Mouse (Mus musculus): ENCODE results near the gene Pald1. TPM values are rescaled to one million over a fixed set of nuclear protein-coding genes. Genes with fewer than 3 reads are reported as not detected.
A peak's percentile ranks its signal among the peaks of the same experiment; 100 is the strongest.

Pald1 gene
- polyA plus RNA-seq, 1 experiment from 2014 or later: 5.7 TPM

DNA sequence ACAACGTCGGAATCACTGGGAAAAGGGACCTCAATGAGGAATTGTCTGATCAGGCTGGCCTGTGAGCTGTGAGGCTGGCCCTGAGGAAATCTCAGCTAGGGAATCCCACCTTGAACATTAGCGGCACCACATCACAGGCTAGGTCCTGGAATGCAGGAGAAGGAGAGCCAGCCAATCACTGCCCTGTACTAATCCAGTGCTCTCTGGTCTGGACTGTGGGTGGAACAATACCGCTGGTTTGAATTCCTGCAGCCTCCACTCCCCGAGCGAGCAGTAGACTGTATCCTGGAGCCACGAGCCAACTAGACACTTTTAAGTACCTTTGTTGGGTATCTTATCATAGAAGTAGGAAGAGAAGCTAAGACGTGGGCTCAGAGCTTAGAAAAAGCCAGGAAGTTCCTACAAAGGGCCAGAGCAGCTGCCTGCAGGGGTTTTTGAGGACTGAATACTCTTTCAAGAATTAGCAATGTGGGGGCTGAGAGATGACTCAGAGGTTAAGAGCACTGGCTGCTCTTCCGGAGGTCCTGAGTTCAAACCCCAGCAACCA lies 57.5 kb downstream of the Pald1 start:
- H3K4me2 ChIP-seq (replicated peaks; ENCODE audit: low read depth): no peak overlapping the region
- DNase-seq (ENCODE audit: low spot score): no peak
- H3K4me1 ChIP-seq (replicated peaks; ENCODE audit: control insufficient read depth, insufficient read depth): no peaks in the 10 kb centered on the region
- H3K27ac ChIP-seq (replicated peaks): no peak overlapping the region
- no peaks in the 10 kb centered on the region for H3K27me3 ChIP-seq (ENCODE audit: control insufficient read depth, insufficient read depth, low read length)
- 37% methylated on average over 9 of the region's 9 CpGs for WGBS
- no peak overlapping the region for H3K4me3 ChIP-seq (ENCODE audit: low read depth, low read length)
- TF ChIP-seq CTCF (IDR thresholded peaks at IDR 0.05; ENCODE audit: low read depth) (no peak), EP300 (optimal IDR thresholded peaks at IDR 0.05) (no peak)
- no peak overlapping the region for H3K9ac ChIP-seq (ENCODE audit: low read length)
- H3K36me3 ChIP-seq (ENCODE audit: control insufficient read depth, insufficient read depth, low read length): no peaks in the 10 kb centered on the region; the same call in 1 of the 2 replicates
- H3K9me3 ChIP-seq (ENCODE audit: control insufficient read depth, low read length): no peaks in the 10 kb centered on the region
- no peak for ATAC-seq (ENCODE audit: low FRiP score, low TSS enrichment)

DNA sequence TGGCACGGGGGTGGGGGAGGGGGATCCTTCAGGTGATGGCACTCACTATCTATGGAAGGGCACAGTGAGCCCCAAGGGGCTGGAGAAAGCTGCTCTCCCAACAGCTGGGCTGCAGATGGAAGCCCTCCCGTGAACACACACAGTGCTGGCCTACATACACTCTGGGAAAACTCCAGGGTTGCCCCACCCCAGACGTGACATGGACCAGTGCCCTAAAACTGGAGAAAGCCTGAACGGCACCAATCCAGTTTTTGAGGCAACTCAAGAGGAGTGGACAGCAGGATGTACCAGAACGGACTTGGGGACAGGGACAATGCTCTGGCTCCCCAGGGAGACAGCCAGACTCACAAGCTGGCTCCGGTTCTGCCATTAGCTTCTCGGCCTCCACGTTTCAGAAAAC lies 58.6 kb downstream of the Pald1 start:
- no peaks in the 10 kb centered on the region; the same call in 1 of the 2 replicates for H3K36me3 ChIP-seq (ENCODE audit: control insufficient read depth, insufficient read depth, low read length)
- no peaks in the 10 kb centered on the region for H3K27me3 ChIP-seq (ENCODE audit: control insufficient read depth, insufficient read depth, low read length)
- H3K4me3 ChIP-seq (ENCODE audit: low read depth, low read length): no peak overlapping the region
- no peak for TF ChIP-seq CTCF (IDR thresholded peaks at IDR 0.05; ENCODE audit: low read depth)
- TF ChIP-seq EP300 (optimal IDR thresholded peaks at IDR 0.05): no peak
- no peak overlapping the region for H3K9ac ChIP-seq (ENCODE audit: low read length)
- 63% methylated on average over 8 of the region's 8 CpGs for WGBS
- H3K27ac ChIP-seq (replicated peaks): no peak overlapping the region
- ATAC-seq (ENCODE audit: low FRiP score, low TSS enrichment) (peak; percentile 30; the same call in 1 of the 2 replicates), DNase-seq (ENCODE audit: low spot score) (no peak)
- no peak overlapping the region for H3K4me2 ChIP-seq (replicated peaks; ENCODE audit: low read depth)
- H3K4me1 ChIP-seq (replicated peaks; ENCODE audit: control insufficient read depth, insufficient read depth): no peaks in the 10 kb centered on the region
- H3K9me3 ChIP-seq (ENCODE audit: control insufficient read depth, low read length): no peaks in the 10 kb centered on the region

DNA sequence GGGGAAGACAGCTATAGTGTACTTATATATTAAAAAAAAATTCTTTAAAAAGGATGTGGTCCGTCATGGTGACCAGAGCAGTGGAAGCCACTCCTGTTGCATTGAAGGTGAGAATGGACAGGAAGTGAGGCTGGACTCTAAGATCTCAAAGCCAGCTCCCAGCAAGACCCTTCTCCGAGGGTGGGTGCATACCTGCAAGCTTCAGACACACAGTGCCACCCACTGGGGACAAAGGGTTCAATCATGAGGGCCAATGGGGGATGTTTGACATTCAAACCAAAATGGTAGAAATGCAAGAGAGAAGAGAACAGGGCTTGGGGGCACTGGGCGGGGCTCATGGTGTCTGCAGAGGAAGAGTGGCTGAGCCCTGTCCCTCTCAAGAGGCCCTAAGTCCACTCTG lies 64.8 kb downstream of the Pald1 start:
- Histone ChIP-seq H3K9ac (ENCODE audit: low read length) (no peak overlapping the region), H3K27ac (replicated peaks) (no peak overlapping the region), H3K4me3 (ENCODE audit: low read depth, low read length) (no peak overlapping the region), H3K36me3 (ENCODE audit: control insufficient read depth, insufficient read depth, low read length) (no peaks in the 10 kb centered on the region; the same call in 1 of the 2 replicates), H3K9me3 (ENCODE audit: control insufficient read depth, low read length) (no peaks in the 10 kb centered on the region), H3K4me2 (replicated peaks; ENCODE audit: low read depth) (no peak overlapping the region), H3K4me1 (replicated peaks; ENCODE audit: control insufficient read depth, insufficient read depth) (no peaks in the 10 kb centered on the region), H3K27me3 (ENCODE audit: control insufficient read depth, insufficient read depth, low read length) (no peaks in the 10 kb centered on the region)
- TF ChIP-seq EP300 (optimal IDR thresholded peaks at IDR 0.05) (no peak), CTCF (IDR thresholded peaks at IDR 0.05; ENCODE audit: low read depth) (peak; percentile 28; the same call in 1 of the 2 replicates)
- no peak for DNase-seq (ENCODE audit: low spot score)
- ATAC-seq (ENCODE audit: low FRiP score, low TSS enrichment): no peak
- 87% methylated on average over 3 of the region's 3 CpGs for WGBS

DNA sequence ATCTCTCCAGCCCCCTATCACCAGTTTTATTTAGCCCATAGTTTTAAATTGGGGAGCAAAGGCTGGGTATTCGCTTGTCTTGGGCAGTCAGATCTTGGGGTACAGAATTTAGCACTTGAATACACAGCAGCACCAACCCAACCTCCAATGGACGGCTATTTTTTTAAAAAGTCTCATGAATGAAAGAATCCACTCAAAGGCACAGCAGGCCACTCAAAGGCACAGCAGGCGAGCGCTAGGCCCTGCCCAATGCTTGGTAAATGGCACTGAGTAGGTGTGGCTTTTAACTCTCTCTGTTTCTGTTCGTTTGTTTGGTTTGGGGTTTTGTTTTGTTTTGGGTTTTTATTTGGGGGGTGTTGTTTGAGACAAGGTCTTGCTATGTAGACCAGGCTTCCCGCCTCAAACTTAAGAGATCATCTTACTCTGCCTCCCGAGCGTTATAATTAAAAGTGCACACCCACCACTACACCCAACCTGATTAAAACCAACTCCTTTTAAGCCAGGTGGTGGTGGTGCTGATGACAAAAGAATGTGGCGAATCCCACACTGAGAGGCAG lies 67.9 kb downstream of the Pald1 start:
- Histone ChIP-seq H3K9ac (ENCODE audit: low read length) (no peak overlapping the region), H3K4me3 (ENCODE audit: low read depth, low read length) (no peak overlapping the region), H3K4me2 (replicated peaks; ENCODE audit: low read depth) (no peak overlapping the region), H3K9me3 (ENCODE audit: control insufficient read depth, low read length) (no peaks in the 10 kb centered on the region), H3K36me3 (ENCODE audit: control insufficient read depth, insufficient read depth, low read length) (no peaks in the 10 kb centered on the region), H3K27ac (replicated peaks) (no peak overlapping the region), H3K4me1 (replicated peaks; ENCODE audit: control insufficient read depth, insufficient read depth) (no peaks in the 10 kb centered on the region), H3K27me3 (ENCODE audit: control insufficient read depth, insufficient read depth, low read length) (no peaks in the 10 kb centered on the region)
- 76% methylated on average over 9 of the region's 9 CpGs for WGBS
- ATAC-seq (ENCODE audit: low FRiP score, low TSS enrichment) (no peak), DNase-seq (ENCODE audit: low spot score) (no peak)
- TF ChIP-seq CTCF (IDR thresholded peaks at IDR 0.05; ENCODE audit: low read depth): no peak
- no peak for TF ChIP-seq EP300 (optimal IDR thresholded peaks at IDR 0.05)

DNA sequence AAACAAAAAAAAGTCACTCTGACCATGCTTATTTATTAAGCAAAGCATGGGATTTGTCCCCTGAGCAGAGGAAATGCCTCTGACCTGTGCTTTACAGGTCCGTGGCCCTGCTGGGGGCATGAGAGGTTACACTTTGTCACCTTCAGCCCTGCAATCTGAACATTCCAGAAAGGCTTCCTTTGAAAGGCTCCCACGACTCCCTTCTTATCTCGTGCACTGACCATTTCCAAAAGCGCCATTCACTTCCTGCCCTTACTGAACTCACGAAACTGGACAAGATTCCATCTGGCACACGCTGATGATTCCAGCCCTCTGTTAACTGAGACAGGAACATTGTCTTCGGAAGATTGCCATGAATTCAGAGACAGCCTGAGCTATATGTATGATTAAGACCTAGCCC lies 69.6 kb downstream of the Pald1 start:
- H3K9me3 ChIP-seq (ENCODE audit: control insufficient read depth, low read length): no peaks in the 10 kb centered on the region
- no peaks in the 10 kb centered on the region for H3K27me3 ChIP-seq (ENCODE audit: control insufficient read depth, insufficient read depth, low read length)
- ATAC-seq (ENCODE audit: low FRiP score, low TSS enrichment) (no peak), DNase-seq (ENCODE audit: low spot score) (no peak)
- no peaks in the 10 kb centered on the region for H3K36me3 ChIP-seq (ENCODE audit: control insufficient read depth, insufficient read depth, low read length)
- H3K27ac ChIP-seq (replicated peaks): no peak overlapping the region
- no peak overlapping the region for H3K4me2 ChIP-seq (replicated peaks; ENCODE audit: low read depth)
- H3K4me1 ChIP-seq (replicated peaks; ENCODE audit: control insufficient read depth, insufficient read depth): no peaks in the 10 kb centered on the region
- H3K9ac ChIP-seq (ENCODE audit: low read length): no peak overlapping the region
- WGBS: 61% methylated on average over 7 of the region's 7 CpGs
- no peak overlapping the region for H3K4me3 ChIP-seq (ENCODE audit: low read depth, low read length)
- TF ChIP-seq CTCF (IDR thresholded peaks at IDR 0.05; ENCODE audit: low read depth): no peak
- no peak for TF ChIP-seq EP300 (optimal IDR thresholded peaks at IDR 0.05)

DNA sequence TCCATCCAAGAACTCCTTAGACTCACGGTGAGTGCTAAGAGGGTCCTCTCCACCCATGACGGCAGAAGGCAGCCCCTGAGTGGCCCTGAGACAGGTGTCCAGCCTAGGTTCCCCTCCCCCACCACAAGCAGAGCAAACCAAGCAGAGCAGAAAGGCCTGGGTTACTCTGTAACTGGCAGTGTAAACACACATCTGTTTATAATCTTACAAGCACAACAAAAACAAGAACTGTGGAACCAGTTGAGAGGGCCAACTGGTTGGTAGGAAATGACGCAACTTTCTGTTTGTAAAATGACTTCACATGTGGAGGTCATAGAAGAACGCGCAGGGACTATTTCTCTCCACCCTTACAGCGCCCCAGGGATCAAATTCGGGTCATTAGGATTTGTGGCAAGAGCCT lies 70.6 kb downstream of the Pald1 start:
- Histone ChIP-seq H3K4me3 (ENCODE audit: low read depth, low read length) (no peak overlapping the region), H3K9me3 (ENCODE audit: control insufficient read depth, low read length) (no peaks in the 10 kb centered on the region), H3K36me3 (ENCODE audit: control insufficient read depth, insufficient read depth, low read length) (no peaks in the 10 kb centered on the region), H3K27me3 (ENCODE audit: control insufficient read depth, insufficient read depth, low read length) (no peaks in the 10 kb centered on the region), H3K27ac (replicated peaks) (peak overlapping the region; percentile 24; the same call in 1 of the 2 replicates), H3K9ac (ENCODE audit: low read length) (no peak overlapping the region), H3K4me2 (replicated peaks; ENCODE audit: low read depth) (no peak overlapping the region), H3K4me1 (replicated peaks; ENCODE audit: control insufficient read depth, insufficient read depth) (no peaks in the 10 kb centered on the region)
- DNase-seq (ENCODE audit: low spot score) (no peak), ATAC-seq (ENCODE audit: low FRiP score, low TSS enrichment) (peak; percentile 69)
- TF ChIP-seq CTCF (IDR thresholded peaks at IDR 0.05; ENCODE audit: low read depth): no peak
- TF ChIP-seq EP300 (optimal IDR thresholded peaks at IDR 0.05): no peak
- 40% methylated on average over 7 of the region's 7 CpGs for WGBS

Data from stomach, postnatal 0 days (tissue).